Mouse (Mus musculus): Measurements from ENCODE around the gene Gpr156. TPM values are rescaled to one million over a fixed set of nuclear protein-coding genes. Genes with fewer than 3 reads are reported as not detected.
A peak's percentile ranks its signal among the peaks of the same experiment; 100 is the strongest.

Gpr156 gene
- polyA plus RNA-seq, 1 experiment from 2014 or later, result 0.02 TPM

GRCm38 (mm10) chr16:37939082-37939863, 23.0 kb downstream of the Gpr156 start:
- Histone ChIP-seq H3K36me3 (replicated peaks; ENCODE audit: insufficient read depth, low read length) (no peaks in the 10 kb centered on the region), H3K9ac (replicated peaks) (no peak overlapping the region), H3K4me1 (ENCODE audit: insufficient read depth) (0 out of 2 replicates have a peak, but pooled peaks cover 3% of the 10 kb centered on the region), H3K27ac (ENCODE audit: low read depth) (no peak overlapping the region), H3K4me2 (ENCODE audit: low read depth, low read length) (no peak overlapping the region), H3K9me3 (ENCODE audit: low read length) (no peaks in the 10 kb centered on the region), H3K27me3 (ENCODE audit: insufficient read depth, low read length) (no peaks in the 10 kb centered on the region), H3K4me3 (ENCODE audit: low read depth, low read length) (no peak overlapping the region)
- TF ChIP-seq EP300 (IDR thresholded peaks at IDR 0.05; ENCODE audit: low read depth) (no peak), CTCF (IDR thresholded peaks at IDR 0.05; ENCODE audit: low read depth) (no peak)
- no peak for ATAC-seq
- DNase-seq, result no peak
- WGBS (ENCODE audit: insufficient replicate concordance), result 68% methylated on average over 11 of the region's 11 CpGs

GRCm38 (mm10) chr16:37940291-37940690, 24.0 kb downstream of the Gpr156 start:
- no peaks in the 10 kb centered on the region for H3K9me3 ChIP-seq (ENCODE audit: low read length)
- H3K4me1 ChIP-seq (ENCODE audit: insufficient read depth), result peaks cover 7% of the 10 kb centered on the region; the same call in 1 of the 2 replicates
- no peak overlapping the region for H3K4me2 ChIP-seq (ENCODE audit: low read depth, low read length)
- no peaks in the 10 kb centered on the region for H3K27me3 ChIP-seq (ENCODE audit: insufficient read depth, low read length)
- no peak overlapping the region for H3K4me3 ChIP-seq (ENCODE audit: low read depth, low read length)
- H3K36me3 ChIP-seq (replicated peaks; ENCODE audit: insufficient read depth, low read length), result no peaks in the 10 kb centered on the region
- TF ChIP-seq CTCF (IDR thresholded peaks at IDR 0.05; ENCODE audit: low read depth) (no peak), EP300 (IDR thresholded peaks at IDR 0.05; ENCODE audit: low read depth) (no peak)
- no peak for DNase-seq
- H3K9ac ChIP-seq (replicated peaks), result no peak overlapping the region
- H3K27ac ChIP-seq (ENCODE audit: low read depth), result no peak overlapping the region
- ATAC-seq, result no peak
- WGBS (ENCODE audit: insufficient replicate concordance), result 85% methylated on average over 10 of the region's 10 CpGs

GRCm38 (mm10) chr16:37943701-37944100, 27.4 kb downstream of the Gpr156 start:
- Histone ChIP-seq H3K4me1 (ENCODE audit: insufficient read depth) (peaks cover 7% of the 10 kb centered on the region; the same call in 1 of the 2 replicates), H3K9me3 (ENCODE audit: low read length) (no peaks in the 10 kb centered on the region), H3K36me3 (replicated peaks; ENCODE audit: insufficient read depth, low read length) (no peaks in the 10 kb centered on the region), H3K4me3 (ENCODE audit: low read depth, low read length) (no peak overlapping the region), H3K9ac (replicated peaks) (no peak overlapping the region), H3K27me3 (ENCODE audit: insufficient read depth, low read length) (no peaks in the 10 kb centered on the region), H3K4me2 (ENCODE audit: low read depth, low read length) (no peak overlapping the region), H3K27ac (ENCODE audit: low read depth) (no peak overlapping the region)
- TF ChIP-seq CTCF (IDR thresholded peaks at IDR 0.05; ENCODE audit: low read depth) (no peak), EP300 (IDR thresholded peaks at IDR 0.05; ENCODE audit: low read depth) (no peak)
- 45% methylated on average over 2 of the region's 2 CpGs for WGBS (ENCODE audit: insufficient replicate concordance)
- ATAC-seq (peak; percentile 54; the same call in 1 of the 2 replicates), DNase-seq (no peak)

- DNase-seq, result no peak
These were observed 28.9 kb downstream of the Gpr156 start for GRCm38 (mm10) chr16:37945031-37945796.

GRCm38 (mm10) chr16:37947160-37947559, 30.9 kb downstream of the Gpr156 start:
- no peak overlapping the region for H3K27ac ChIP-seq (ENCODE audit: low read depth)
- H3K4me1 ChIP-seq (ENCODE audit: insufficient read depth), result peaks cover 7% of the 10 kb centered on the region; the same call in 1 of the 2 replicates
- no peaks in the 10 kb centered on the region for H3K36me3 ChIP-seq (replicated peaks; ENCODE audit: insufficient read depth, low read length)
- H3K27me3 ChIP-seq (ENCODE audit: insufficient read depth, low read length), result no peaks in the 10 kb centered on the region
- no peak overlapping the region for H3K4me3 ChIP-seq (ENCODE audit: low read depth, low read length)
- no peaks in the 10 kb centered on the region for H3K9me3 ChIP-seq (ENCODE audit: low read length)
- 23% methylated on average over 5 of the region's 5 CpGs for WGBS (ENCODE audit: insufficient replicate concordance)
- peak; percentile 72 for DNase-seq
- H3K4me2 ChIP-seq (ENCODE audit: low read depth, low read length), result no peak overlapping the region
- no peak overlapping the region for H3K9ac ChIP-seq (replicated peaks)
- peak; percentile 51; the same call in 1 of the 2 replicates for ATAC-seq
- peak; percentile 85 for TF ChIP-seq CTCF (IDR thresholded peaks at IDR 0.05; ENCODE audit: low read depth)
- no peak for TF ChIP-seq EP300 (IDR thresholded peaks at IDR 0.05; ENCODE audit: low read depth)

More at GRCm38 (mm10) chr16:37945031-37945796, 28.9 kb downstream of the Gpr156 start:
- H3K4me3 ChIP-seq (ENCODE audit: low read depth, low read length), result no peak overlapping the region
- no peak for ATAC-seq
- H3K36me3 ChIP-seq (replicated peaks; ENCODE audit: insufficient read depth, low read length), result no peaks in the 10 kb centered on the region
- no peak overlapping the region for H3K27ac ChIP-seq (ENCODE audit: low read depth)
- no peaks in the 10 kb centered on the region for H3K27me3 ChIP-seq (ENCODE audit: insufficient read depth, low read length)
- H3K9me3 ChIP-seq (ENCODE audit: low read length), result no peaks in the 10 kb centered on the region
- TF ChIP-seq EP300 (IDR thresholded peaks at IDR 0.05; ENCODE audit: low read depth) (no peak), CTCF (IDR thresholded peaks at IDR 0.05; ENCODE audit: low read depth) (no peak)
- H3K4me1 ChIP-seq (ENCODE audit: insufficient read depth), result peaks cover 7% of the 10 kb centered on the region; the same call in 1 of the 2 replicates
- H3K9ac ChIP-seq (replicated peaks), result no peak overlapping the region
- no peak overlapping the region for H3K4me2 ChIP-seq (ENCODE audit: low read depth, low read length)
- WGBS (ENCODE audit: insufficient replicate concordance), result 75% methylated on average over 8 of the region's 8 CpGs

- Histone ChIP-seq H3K9ac (replicated peaks) (no peak overlapping the region), H3K4me3 (ENCODE audit: low read depth, low read length) (no peak overlapping the region), H3K4me2 (ENCODE audit: low read depth, low read length) (no peak overlapping the region), H3K36me3 (replicated peaks; ENCODE audit: insufficient read depth, low read length) (no peaks in the 10 kb centered on the region), H3K9me3 (ENCODE audit: low read length) (no peaks in the 10 kb centered on the region), H3K27me3 (ENCODE audit: insufficient read depth, low read length) (no peaks in the 10 kb centered on the region), H3K27ac (ENCODE audit: low read depth) (no peak overlapping the region), H3K4me1 (ENCODE audit: insufficient read depth) (peaks cover 7% of the 10 kb centered on the region; the same call in 1 of the 2 replicates)
- TF ChIP-seq CTCF (IDR thresholded peaks at IDR 0.05; ENCODE audit: low read depth) (no peak), EP300 (IDR thresholded peaks at IDR 0.05; ENCODE audit: low read depth) (no peak)
- WGBS (ENCODE audit: insufficient replicate concordance), result 86% methylated on average over 4 of the region's 4 CpGs
- DNase-seq (no peak), ATAC-seq (no peak)
These were observed 32.1 kb downstream of the Gpr156 start for GRCm38 (mm10) chr16:37948365-37948764.

All from liver, postnatal 0 days (tissue).